Mouse (Mus musculus) gonadal fat pad, adult 2 months (tissue): ENCODE measurements around the gene Prph2. TPM values are rescaled to one million over a fixed set of nuclear protein-coding genes. Genes with fewer than 3 reads are reported as not detected.

Source experiments
- DNase-seq: peaks from one replicate; pipeline ENCODE4 v3.0.0-alpha.2; 2012; ENCODE audit warnings: low read depth
- polyA plus RNA-seq: library from polyadenylated mRNA; depleted of rRNA; stranded (reverse); fragments of >200 nt; gene quantifications from 2 replicates; pipeline ENCODE4 v1.2.3, GENCODE M21; 2012; rRNA removed

Prph2 gene
- polyA plus RNA-seq, 1 experiment, result not detected

DNA sequence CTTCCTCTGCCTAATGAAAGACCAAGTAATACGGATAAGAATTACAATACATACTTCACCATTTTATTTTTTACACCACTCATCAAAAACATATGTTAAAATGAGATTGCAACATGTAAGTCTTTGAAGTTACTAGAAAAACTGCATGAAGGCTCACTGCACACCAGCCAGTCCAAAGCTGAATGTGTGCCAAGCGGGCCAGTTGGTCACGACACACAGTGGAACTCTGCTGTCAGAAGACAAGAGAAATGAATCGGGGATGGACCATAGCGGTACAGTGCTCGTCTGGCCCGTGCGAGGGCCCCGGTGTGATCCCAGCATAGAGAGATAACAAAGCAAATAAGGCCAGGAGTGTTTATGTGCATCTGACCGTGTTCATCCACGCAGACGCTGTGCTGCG, 52.9 kb downstream of the Prph2 start:
- DNase-seq, result no peak

GRCm38 (mm10) chr17:46966892-46967291, 56.6 kb downstream of the Prph2 start:
- no peak for DNase-seq

- no peak for DNase-seq
Observed at GRCm38 (mm10) chr17:46972603-46973002, 62.3 kb downstream of the Prph2 start.

Other genes with a start within 250 kb of the Prph2 start
- 32.6 and 33.5 TPM in 2 replicates for gene Rrp36, start 236.1 kb upstream of the Prph2 start, polyA plus RNA-seq
- 82.6 and 97.0 TPM in 2 replicates for gene Mea1, start 231.7 kb upstream of the Prph2 start, polyA plus RNA-seq
- gene Klhdc3, start 229.5 kb upstream of the Prph2 start, polyA plus RNA-seq, result 82.4 and 83.9 TPM in 2 replicates
- 44.3 and 44.5 TPM in 2 replicates for gene Ppp2r5d, start 205.3 kb upstream of the Prph2 start, polyA plus RNA-seq
- gene Pex6, start 199.0 kb upstream of the Prph2 start, polyA plus RNA-seq, result 39.0 and 42.4 TPM in 2 replicates
- 12.3 and 16.7 TPM in 2 replicates for gene Gnmt, start 181.3 kb upstream of the Prph2 start, polyA plus RNA-seq
- gene Cnpy3, start 158.2 kb upstream of the Prph2 start, polyA plus RNA-seq, result 59.9 and 60.0 TPM in 2 replicates
- gene Ptcra, start 146.7 kb upstream of the Prph2 start, polyA plus RNA-seq, result not detected in 2 replicates
- 177 and 185 TPM in 2 replicates for gene 2310039H08Rik, start 137.8 kb upstream of the Prph2 start, polyA plus RNA-seq
- 21.7 and 27.0 TPM in 2 replicates for gene Rpl7l1, start 127.8 kb upstream of the Prph2 start, polyA plus RNA-seq
- 7.5 and 18.0 TPM in 2 replicates for gene Bicral, start 52.0 kb upstream of the Prph2 start, polyA plus RNA-seq
- gene Tbcc, start 19.8 kb upstream of the Prph2 start, polyA plus RNA-seq, result 25.3 and 29.6 TPM in 2 replicates
- gene Ubr2, start 100.1 kb downstream of the Prph2 start, polyA plus RNA-seq, result 31.2 and 33.3 TPM in 2 replicates